Mouse (Mus musculus): Measurements from ENCODE around the gene Vmn1r206. TPM values are rescaled to one million over a fixed set of nuclear protein-coding genes. Genes with fewer than 3 reads are reported as not detected.
"Not testable (repeated sequence)": the region's sequence is repeated elsewhere in the genome, so short reads cannot be mapped to it uniquely, and the experiment has no call there.

The Vmn1r206 gene
- polyA plus RNA-seq (2014; fragmentation: Nextera tagmentation; extraction: Ambion mirVana), result not detected in 2 replicates

- not testable (repeated sequence) for H3K27ac ChIP-seq (ENCODE audit: low read length); ATAC-seq (ENCODE audit: insufficient number of reproducible peaks, insufficient read depth, low FRiP score, low read depth); H3K4me2 ChIP-seq (replicated peaks; ENCODE audit: low read depth, low read length); H3K4me1 ChIP-seq (ENCODE audit: control insufficient read depth, insufficient read depth, low read length); H3K9me3 ChIP-seq (ENCODE audit: control insufficient read depth, low read depth, low read length); H3K9ac ChIP-seq (replicated peaks; ENCODE audit: low read depth, low read length); H3K36me3 ChIP-seq (ENCODE audit: control insufficient read depth, insufficient read depth, low read length); H3K27me3 ChIP-seq (ENCODE audit: control insufficient read depth, insufficient read depth, low read length); H3K4me3 ChIP-seq (ENCODE audit: low read depth, low read length)
Observed at GRCm38 (mm10) chr13:22624151-22624550, at the start of gene Vmn1r206. TSS of gene Vmn1r206 (minus strand) at chr13:22624251.

GRCm38 (mm10) chr13:22592900-22593299, 31.2 kb downstream of the Vmn1r206 start, which contains the start of gene Vmn1r205:
TSS of gene Vmn1r205 (minus strand) at chr13:22593000.
- no peaks in the 10 kb centered on the region for H3K36me3 ChIP-seq (ENCODE audit: control insufficient read depth, insufficient read depth, low read length)
- 88% methylated on average over 3 of the region's 3 CpGs for WGBS
- no peak within 1 kb of the TSS for H3K27ac ChIP-seq (ENCODE audit: low read length)
- H3K4me1 ChIP-seq (ENCODE audit: control insufficient read depth, insufficient read depth, low read length), result no peaks in the 10 kb centered on the region
- H3K9ac ChIP-seq (replicated peaks; ENCODE audit: low read depth, low read length), result no peak within 1 kb of the TSS
- no peak within 1 kb of the TSS for H3K4me3 ChIP-seq (ENCODE audit: low read depth, low read length)
- no peak within 1 kb of the TSS for H3K4me2 ChIP-seq (replicated peaks; ENCODE audit: low read depth, low read length)
- ATAC-seq (ENCODE audit: insufficient number of reproducible peaks, insufficient read depth, low FRiP score, low read depth), result no peak
- H3K27me3 ChIP-seq (ENCODE audit: control insufficient read depth, insufficient read depth, low read length), result no peaks in the 10 kb centered on the region
- H3K9me3 ChIP-seq (ENCODE audit: control insufficient read depth, low read depth, low read length), result no peaks in the 10 kb centered on the region

GRCm38 (mm10) chr13:22583336-22583735, 40.7 kb downstream of the Vmn1r206 start:
- H3K36me3 ChIP-seq (ENCODE audit: control insufficient read depth, insufficient read depth, low read length); H3K9me3 ChIP-seq (ENCODE audit: control insufficient read depth, low read depth, low read length); ATAC-seq (ENCODE audit: insufficient number of reproducible peaks, insufficient read depth, low FRiP score, low read depth); H3K27ac ChIP-seq (ENCODE audit: low read length); H3K4me3 ChIP-seq (ENCODE audit: low read depth, low read length); H3K27me3 ChIP-seq (ENCODE audit: control insufficient read depth, insufficient read depth, low read length); H3K4me1 ChIP-seq (ENCODE audit: control insufficient read depth, insufficient read depth, low read length); H3K4me2 ChIP-seq (replicated peaks; ENCODE audit: low read depth, low read length); H3K9ac ChIP-seq (replicated peaks; ENCODE audit: low read depth, low read length): not testable (repeated sequence)
- 79% methylated on average over 14 of the region's 14 CpGs for WGBS

DNA sequence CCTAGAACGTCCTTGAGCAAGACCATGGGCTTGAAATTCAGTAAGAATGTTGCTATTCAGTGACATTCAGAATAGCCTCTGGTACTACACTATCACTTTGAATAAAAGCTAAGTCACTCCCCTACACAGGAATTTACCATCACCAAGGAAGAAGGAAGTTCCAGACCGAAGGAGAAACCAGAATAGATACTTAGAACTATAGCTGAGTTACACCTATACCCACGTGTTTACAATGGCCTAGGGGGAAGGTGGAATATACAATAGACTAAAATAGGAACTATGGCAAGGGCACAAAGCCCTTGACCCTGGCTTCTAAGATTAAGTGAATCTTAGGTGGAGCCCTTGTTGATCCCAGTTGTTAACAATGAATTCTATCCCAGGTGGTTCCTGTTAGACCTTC, 49.1 kb downstream of the Vmn1r206 start:
- H3K9me3 ChIP-seq (ENCODE audit: control insufficient read depth, low read depth, low read length); H3K9ac ChIP-seq (replicated peaks; ENCODE audit: low read depth, low read length); H3K27ac ChIP-seq (ENCODE audit: low read length); ATAC-seq (ENCODE audit: insufficient number of reproducible peaks, insufficient read depth, low FRiP score, low read depth); H3K36me3 ChIP-seq (ENCODE audit: control insufficient read depth, insufficient read depth, low read length); H3K27me3 ChIP-seq (ENCODE audit: control insufficient read depth, insufficient read depth, low read length); H3K4me1 ChIP-seq (ENCODE audit: control insufficient read depth, insufficient read depth, low read length); H3K4me3 ChIP-seq (ENCODE audit: low read depth, low read length); H3K4me2 ChIP-seq (replicated peaks; ENCODE audit: low read depth, low read length): not testable (repeated sequence)
- 77% methylated on average over 3 of the region's 3 CpGs for WGBS

Other genes with a start within 250 kb of the Vmn1r206 start
- gene Vmn1r199, start 244.4 kb downstream of the Vmn1r206 start, polyA plus RNA-seq (2014; fragmentation: Nextera tagmentation; extraction: Ambion mirVana), result not detected in 2 replicates
- not detected in 2 replicates for gene Vmn1r200, start 233.9 kb downstream of the Vmn1r206 start, polyA plus RNA-seq (2014; fragmentation: Nextera tagmentation; extraction: Ambion mirVana)
- gene Vmn1r201, start 152.3 kb downstream of the Vmn1r206 start, polyA plus RNA-seq (2014; fragmentation: Nextera tagmentation; extraction: Ambion mirVana), result not detected in 2 replicates
- not detected in 2 replicates for gene Vmn1r202, start 118.9 kb downstream of the Vmn1r206 start, polyA plus RNA-seq (2014; fragmentation: Nextera tagmentation; extraction: Ambion mirVana)
- gene Vmn1r203, start 106.1 kb downstream of the Vmn1r206 start, polyA plus RNA-seq (2014; fragmentation: Nextera tagmentation; extraction: Ambion mirVana), result not detected in 2 replicates
- gene Vmn1r204, start 71.1 kb downstream of the Vmn1r206 start, polyA plus RNA-seq (2014; fragmentation: Nextera tagmentation; extraction: Ambion mirVana), result not detected in 2 replicates
- not detected in 2 replicates for gene Vmn1r205, start 31.3 kb downstream of the Vmn1r206 start, polyA plus RNA-seq (2014; fragmentation: Nextera tagmentation; extraction: Ambion mirVana)
- not detected in 2 replicates for gene Vmn1r207-ps, start 105.4 kb upstream of the Vmn1r206 start, polyA plus RNA-seq (2014; fragmentation: Nextera tagmentation; extraction: Ambion mirVana)
- not detected in 2 replicates for gene Vmn1r208, start 153.1 kb upstream of the Vmn1r206 start, polyA plus RNA-seq (2014; fragmentation: Nextera tagmentation; extraction: Ambion mirVana)
- gene Vmn1r209, start 185.4 kb upstream of the Vmn1r206 start, polyA plus RNA-seq (2014; fragmentation: Nextera tagmentation; extraction: Ambion mirVana), result not detected in 2 replicates
- not detected in 2 replicates for gene Vmn1r210, start 207.1 kb upstream of the Vmn1r206 start, polyA plus RNA-seq (2014; fragmentation: Nextera tagmentation; extraction: Ambion mirVana)
- gene Vmn1r211, start 233.3 kb upstream of the Vmn1r206 start, polyA plus RNA-seq (2014; fragmentation: Nextera tagmentation; extraction: Ambion mirVana), result not detected in 2 replicates